Mouse (Mus musculus) cerebellum, adult 2 months (tissue): ENCODE measurements around the gene Alox12. TPM values are rescaled to one million over a fixed set of nuclear protein-coding genes. Genes with fewer than 3 reads are reported as not detected.

ENCODE experiments used
- DNase-seq, 2 experiments: peaks; one replicate each; pipeline ENCODE4 v3.0.0; 2021
- H3K27ac ChIP-seq: fragments of 200-500 bp; 2 replicates; pipeline ENCODE4 v1.5.1; 2012; ENCODE audit warnings: low read length, control low read depth, inconsistent platforms; ENCODE audit not compliant: insufficient read depth
- H3K27me3 ChIP-seq: fragments of 200-500 bp; 2 replicates; pipeline ENCODE4 v1.6.1; 2012; ENCODE audit warnings: inconsistent platforms, mild to moderate bottlenecking, low read length, moderate library complexity; ENCODE audit not compliant: control insufficient read depth, insufficient read depth
- H3K4me1 ChIP-seq: fragments of 200-500 bp; 2 replicates; pipeline ENCODE4 v1.6.1; 2011; ENCODE audit warnings: low read length; ENCODE audit not compliant: control insufficient read depth, insufficient read depth
- H3K4me3 ChIP-seq: fragments of 200-500 bp; replicated peaks from 2 replicates; pipeline ENCODE3; 2011; ENCODE audit warnings: mild to moderate bottlenecking, low read depth, low read length, control low read depth; ENCODE audit not compliant: insufficient read depth
- CTCF ChIP-seq: fragments of 200-500 bp; IDR thresholded peaks from 2 replicates; pipeline ENCODE4 v1.5.1; 2011; ENCODE audit warnings: low read depth, mild to moderate bottlenecking, control low read depth, low read length, moderate library complexity, borderline replicate concordance; ENCODE audit not compliant: insufficient read depth
- POLR2A ChIP-seq: fragments of 200-500 bp; IDR thresholded peaks from 2 replicates; pipeline ENCODE4 v1.6.1; 2011; ENCODE audit warnings: low read length, control low read depth, borderline replicate concordance; ENCODE audit not compliant: insufficient read depth
- whole genome bisulfite sequencing: fragments of 180-500 bp; shearing (Covaris S2); methylation state at CpG from one replicate; pipeline ENCODE4 v1.1.7; 2018; 5-methylcytosine and 5-hydroxymethylcytosine counted together
- polyA plus RNA-seq: library from polyadenylated mRNA; depleted of rRNA; stranded (reverse); fragments of >200 nt; gene quantifications from 2 replicates; pipeline ENCODE4 v1.2.3, GENCODE M21; 2012

Alox12 gene
- polyA plus RNA-seq, 1 experiment: 1.2 TPM

DNA sequence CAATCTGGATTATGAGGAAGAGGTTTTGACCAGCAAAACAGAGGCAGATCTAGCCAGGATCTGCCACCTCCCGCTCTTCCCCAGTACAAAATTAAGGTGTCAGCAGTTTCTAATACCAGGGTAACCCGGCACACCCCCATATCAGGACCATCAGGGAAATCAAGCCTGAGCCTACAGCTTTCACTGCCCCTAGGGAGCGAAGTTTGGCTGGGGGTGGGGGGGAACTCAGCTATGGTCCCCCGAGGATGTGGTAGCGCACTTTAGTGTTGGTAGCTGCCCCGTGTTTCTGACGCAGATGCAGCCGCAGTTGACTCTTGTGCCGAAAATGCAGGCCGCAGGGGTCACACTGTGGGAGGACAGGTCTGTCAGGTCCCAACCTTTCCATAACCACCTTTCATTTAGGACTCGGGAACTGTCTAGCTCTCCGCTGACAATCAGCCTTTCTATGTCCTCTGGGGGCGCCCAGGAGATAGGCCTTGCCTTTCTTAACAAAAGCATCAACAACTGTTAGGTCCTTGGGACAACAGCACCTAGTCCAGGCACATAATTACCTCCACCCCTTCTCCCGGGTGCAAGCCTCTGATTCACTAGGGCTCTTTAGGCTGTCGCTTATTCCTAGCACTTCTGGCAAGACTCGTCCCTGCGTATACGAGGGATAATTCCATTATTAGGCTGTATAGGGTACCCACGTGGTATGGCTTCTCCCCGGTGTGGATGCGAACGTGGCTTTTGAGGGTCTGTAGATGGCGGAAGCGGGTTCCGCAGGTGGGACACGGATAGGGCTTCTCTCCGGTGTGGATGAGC lies 29.2 kb downstream of the Alox12 start:
- Histone ChIP-seq H3K27me3 (no peaks in the 10 kb centered on the region), H3K4me3 (no peak overlapping the region), H3K4me1 (peaks cover 3% of the 10 kb centered on the region; the same call in 1 of the 2 replicates), H3K27ac (no peak overlapping the region)
- WGBS: 49% methylated on average over 27 of the region's 27 CpGs
- no peak for TF ChIP-seq POLR2A
- peak; percentile 18; the same call in 1 of the 2 replicates for TF ChIP-seq CTCF
- peak in 1 of 2 experiments; percentile 27 for DNase-seq

DNA sequence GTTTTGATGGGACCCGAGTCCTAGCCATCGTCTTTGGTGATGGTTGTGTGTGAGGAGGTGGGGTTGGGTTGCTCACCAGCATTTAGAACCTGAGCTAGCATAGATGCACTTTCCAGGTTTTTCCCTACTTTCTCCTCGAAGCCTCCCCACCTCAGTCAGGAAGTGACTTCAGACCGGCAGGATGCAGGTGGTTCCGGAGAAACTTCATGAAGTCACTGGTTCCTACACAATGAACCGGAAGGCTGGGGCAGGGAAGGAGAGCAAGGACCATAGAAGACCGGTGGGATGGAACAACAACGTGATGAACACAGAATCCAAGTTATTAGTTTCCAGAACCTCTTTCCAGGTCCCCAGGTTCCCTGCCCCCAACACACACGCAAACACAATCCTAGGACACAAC lies 31.4 kb downstream of the Alox12 start:
- TF ChIP-seq POLR2A: no peak
- no peak for TF ChIP-seq CTCF
- no peak overlapping the region for H3K4me3 ChIP-seq
- H3K4me1 ChIP-seq: peaks cover 9% of the 10 kb centered on the region
- DNase-seq: no peak
- WGBS: 85% methylated on average over 9 of the region's 9 CpGs
- H3K27me3 ChIP-seq: no peaks in the 10 kb centered on the region
- no peak overlapping the region for H3K27ac ChIP-seq

DNA sequence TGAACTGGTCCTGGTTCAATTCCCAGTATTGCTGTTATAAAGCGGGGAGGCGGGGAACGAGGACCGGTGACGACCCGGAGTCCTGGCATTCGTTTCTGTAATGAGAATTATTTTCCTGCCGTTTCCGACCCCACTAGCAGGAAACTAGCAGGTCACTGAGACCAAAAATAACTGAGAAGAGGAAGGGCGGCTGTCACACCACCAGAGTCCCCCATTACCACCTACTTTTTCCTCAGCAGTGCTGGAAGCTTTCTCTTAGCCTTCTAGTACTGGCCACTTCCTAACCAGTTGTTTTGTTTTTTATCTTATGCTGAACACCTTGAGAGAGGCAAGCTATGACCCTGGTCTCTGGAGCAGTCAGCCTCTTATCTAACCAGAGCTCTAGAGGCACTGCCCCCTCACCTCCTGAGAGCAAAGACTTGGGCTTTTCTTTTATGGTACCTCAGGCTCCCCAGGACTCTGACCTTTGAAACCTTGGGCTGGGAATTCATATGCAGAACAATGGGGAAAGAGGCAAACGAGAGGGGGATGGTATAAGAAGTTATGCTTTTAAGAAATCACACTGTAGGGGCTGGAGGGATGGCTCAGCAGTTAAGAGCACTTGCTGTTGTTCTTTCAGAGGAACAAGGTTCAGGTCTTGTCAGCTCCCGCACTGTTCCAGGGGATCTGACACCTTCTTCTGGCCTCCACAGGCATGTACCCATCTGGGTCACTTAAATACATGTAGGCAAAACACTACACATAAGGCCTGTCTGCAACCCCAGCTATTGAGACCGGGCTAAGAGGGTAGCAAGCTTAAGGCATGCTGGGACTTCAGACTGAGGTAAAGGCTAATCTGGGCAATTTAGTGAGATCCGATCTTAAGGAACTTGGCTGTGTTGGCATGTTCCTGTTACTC lies 33.3 kb downstream of the Alox12 start:
- peak overlapping the region; percentile 78 for H3K27ac ChIP-seq
- peak overlapping the region; percentile 82 for H3K4me3 ChIP-seq
- DNase-seq: peak in 1 of 2 experiments; percentile 53
- TF ChIP-seq POLR2A (no peak), CTCF (no peak)
- peaks cover 13% of the 10 kb centered on the region for H3K4me1 ChIP-seq
- no peaks in the 10 kb centered on the region for H3K27me3 ChIP-seq
- WGBS: 7% methylated on average over 14 of the region's 14 CpGs

DNA sequence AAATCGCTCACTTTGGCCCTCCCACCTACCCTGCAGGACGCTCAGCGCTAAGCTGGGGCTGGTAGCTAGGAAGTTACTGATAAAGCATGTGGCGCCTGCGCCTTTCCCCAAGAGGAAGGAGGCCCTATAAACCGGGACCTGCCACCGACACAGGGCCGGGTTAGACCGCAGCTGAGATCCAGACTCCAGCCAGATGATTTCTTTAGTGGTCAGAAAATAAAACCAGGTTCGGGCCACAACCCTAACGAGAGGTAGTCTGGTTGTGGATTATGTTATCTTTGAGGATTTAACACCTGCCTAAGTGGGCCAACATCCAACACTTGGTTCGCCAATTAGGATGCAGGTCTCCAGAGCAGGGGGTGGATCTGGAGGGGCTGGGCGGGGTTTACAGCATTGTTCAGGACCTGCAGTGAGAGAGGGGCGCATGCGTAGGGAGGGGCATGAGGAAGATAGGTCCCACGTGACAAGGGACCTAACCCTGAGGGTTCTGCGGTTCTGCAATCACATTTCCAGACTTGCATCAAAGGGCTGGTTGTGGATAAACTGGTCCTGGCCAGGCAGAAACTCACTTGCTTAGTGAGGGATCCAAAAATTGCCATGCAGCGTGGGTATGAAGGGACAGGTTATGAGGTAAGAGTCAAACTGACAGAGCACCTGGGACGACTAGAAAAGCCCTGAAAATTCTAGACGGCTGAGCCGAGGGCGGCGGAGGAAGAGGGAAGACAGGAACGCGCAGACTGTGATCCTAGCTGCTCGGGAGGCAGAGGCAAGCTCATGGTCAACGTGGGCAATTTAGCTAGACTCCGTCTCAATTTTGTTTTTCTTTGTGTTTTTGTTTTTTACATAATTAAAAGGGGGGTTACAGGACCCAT lies 34.2 kb downstream of the Alox12 start, which contains the start of gene Slc16a13:
TSS of gene Slc16a13 (minus strand) at position 334 of the 872 bp plus-strand sequence.
- peaks cover 10% of the 10 kb centered on the region for H3K4me1 ChIP-seq
- TF ChIP-seq CTCF (no peak), POLR2A (peak; percentile 100)
- under 1% methylated on average over 28 of the region's 28 CpGs for WGBS
- H3K27me3 ChIP-seq: no peaks in the 10 kb centered on the region
- peak within 1 kb of the TSS; percentile 88 for H3K27ac ChIP-seq
- H3K4me3 ChIP-seq: peak within 1 kb of the TSS; percentile 82
- DNase-seq: peak; percentile 96 to 99

DNA sequence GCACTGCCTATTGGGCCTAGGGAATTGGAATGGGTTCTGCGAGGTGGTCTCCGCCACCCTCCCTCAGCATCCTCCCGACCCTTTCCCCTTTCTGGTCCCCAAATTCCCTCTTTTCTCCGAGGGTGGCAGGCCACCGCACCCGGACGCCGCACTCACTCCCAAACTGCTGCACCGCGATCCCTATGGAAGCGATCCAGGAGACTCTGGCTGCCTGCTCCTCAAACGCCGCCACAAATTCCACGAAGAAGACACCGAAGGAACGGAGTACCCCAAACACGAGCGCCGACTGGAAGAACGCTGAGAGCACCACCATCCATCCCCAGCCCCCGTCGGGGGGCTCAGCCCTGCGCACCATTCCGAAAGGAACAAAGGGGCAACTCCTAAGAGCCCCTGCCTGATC lies 34.8 kb downstream of the Alox12 start:
- 1% methylated on average over 24 of the region's 24 CpGs for WGBS
- TF ChIP-seq CTCF (no peak), POLR2A (no peak)
- Histone ChIP-seq H3K27ac (peak overlapping the region; percentile 88), H3K27me3 (no peaks in the 10 kb centered on the region), H3K4me1 (peaks cover 10% of the 10 kb centered on the region), H3K4me3 (peak overlapping the region; percentile 82)
- peak; percentile 70 to 75 for DNase-seq

DNA sequence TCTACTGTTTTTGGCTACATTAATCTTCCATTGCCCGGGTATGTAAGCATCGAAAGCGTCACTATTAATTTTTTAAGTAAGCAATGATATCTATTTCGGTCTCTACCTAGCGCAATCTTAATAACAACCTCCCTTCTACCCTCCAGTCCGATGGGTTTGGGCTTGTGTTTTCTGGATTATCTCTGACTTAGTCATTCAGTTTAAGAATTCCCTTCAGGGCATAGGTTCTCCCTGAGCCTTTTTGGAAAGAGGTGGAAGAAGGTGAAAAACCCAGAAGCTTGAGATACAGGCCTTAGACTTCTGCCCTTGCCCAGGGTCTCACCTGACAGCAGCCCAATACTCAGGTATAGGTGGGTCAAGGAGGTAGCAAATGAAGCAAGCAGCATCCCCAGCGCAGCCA lies 35.3 kb downstream of the Alox12 start:
- Histone ChIP-seq H3K4me1 (peaks cover 10% of the 10 kb centered on the region), H3K27me3 (no peaks in the 10 kb centered on the region), H3K4me3 (peak overlapping the region; percentile 82), H3K27ac (peak overlapping the region; percentile 88)
- 36% methylated on average over 7 of the region's 7 CpGs for WGBS
- TF ChIP-seq POLR2A: no peak
- TF ChIP-seq CTCF: no peak
- no peak for DNase-seq
